In the genomic region with DNA sequence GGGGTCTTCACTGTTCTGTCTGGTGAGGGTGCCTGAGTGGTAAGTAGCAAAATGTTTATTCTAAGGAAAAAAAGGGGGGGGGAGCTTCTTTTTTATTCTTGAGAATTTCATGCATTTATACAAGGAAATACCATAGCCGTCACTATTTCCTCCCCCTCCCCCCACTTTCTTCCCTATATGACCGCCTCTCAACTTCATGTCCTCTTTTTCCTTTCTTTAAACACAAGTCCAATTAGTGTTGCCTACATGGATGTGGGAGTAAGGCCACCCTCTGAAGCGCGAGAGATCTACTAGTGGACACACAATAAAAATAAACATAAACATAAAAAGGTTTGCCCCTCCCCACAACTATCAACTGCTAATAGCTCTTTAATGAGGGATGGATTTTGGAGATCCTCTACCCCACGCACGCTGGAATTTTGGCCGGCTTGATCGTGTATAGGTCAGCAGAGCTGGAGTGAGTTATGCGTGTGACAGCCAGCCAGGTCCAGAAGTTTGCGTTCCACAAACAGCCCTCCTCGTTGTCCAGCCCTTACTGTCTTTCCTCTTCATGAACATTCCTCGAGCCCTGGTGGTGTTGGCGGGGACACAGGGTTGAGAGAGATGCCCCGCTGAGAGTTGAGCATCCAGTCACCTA, we compare ENCODE assay signal across 11 mouse cellular contexts. TPM values are rescaled to one million over a fixed set of nuclear protein-coding genes. Genes with fewer than 3 reads are reported as not detected.
A peak's percentile ranks its signal among the peaks of the same experiment; 100 is the strongest.
DNase-seq lines count a peak whose midpoint lies in the region; ATAC-seq lines count a peak whose summit lies in the region.
"Had no signal": no experiment of that assay in that cellular context is flagged by ENCODE, and none has a peak within 500 bp of the region (broad histone marks: within the 10 kb centered on the region; RNA-seq: fewer than 3 reads in every experiment).

No protein-coding gene starts in this region.

- peak overlapping the region; percentile 9; the same call in 1 of the 2 replicates for H3K4me2 ChIP-seq in intestine, embryonic 14.5 days (ENCODE audit: low read length)
- no peak overlapping the region; the same call in 1 of the 2 replicates for H3K4me2 ChIP-seq in intestine, embryonic 15.5 days (replicated peaks)
- peak overlapping the region; percentile 50 for H3K4me2 ChIP-seq in forebrain, embryonic 13.5 days
- H3K4me2 ChIP-seq in liver, embryonic 16.5 days (ENCODE audit: low read depth, low read length), result peak overlapping the region; percentile 39; the same call in 1 of the 2 replicates

- no peak overlapping the region for H3K4me3 ChIP-seq in intestine, embryonic 14.5 days (ENCODE audit: low read depth, low read length)
- H3K4me3 ChIP-seq in intestine, embryonic 15.5 days (replicated peaks), result no peak overlapping the region
- no peak overlapping the region for H3K4me3 ChIP-seq in forebrain, embryonic 13.5 days
- no peak overlapping the region for H3K4me3 ChIP-seq in liver, embryonic 16.5 days (ENCODE audit: low read depth, low read length)
- H3K4me3 ChIP-seq: erythroblast, embryonic 14.5 days had no signal

- H3K36me3 ChIP-seq in intestine, embryonic 14.5 days (ENCODE audit: control insufficient read depth, insufficient read depth, low read length), result no peaks in the 10 kb centered on the region
- H3K36me3 ChIP-seq in intestine, embryonic 15.5 days, result no peaks in the 10 kb centered on the region
- no peaks in the 10 kb centered on the region for H3K36me3 ChIP-seq in forebrain, embryonic 13.5 days (ENCODE audit: poor library complexity, severe bottlenecking)
- no peaks in the 10 kb centered on the region for H3K36me3 ChIP-seq in liver, embryonic 16.5 days (ENCODE audit: control insufficient read depth, insufficient read depth)

- no peaks in the 10 kb centered on the region for H3K9me3 ChIP-seq in intestine, embryonic 14.5 days (ENCODE audit: control insufficient read depth, low read length)
- H3K9me3 ChIP-seq in intestine, embryonic 15.5 days, result no peaks in the 10 kb centered on the region
- no peaks in the 10 kb centered on the region for H3K9me3 ChIP-seq in forebrain, embryonic 13.5 days (replicated peaks)
- H3K9me3 ChIP-seq in liver, embryonic 16.5 days (replicated peaks; ENCODE audit: control insufficient read depth, low read length), result no peaks in the 10 kb centered on the region

- 77% methylated on average over 14 of the region's 14 CpGs for WGBS in intestine, embryonic 14.5 days
- 79% methylated on average over 14 of the region's 14 CpGs for WGBS in intestine, embryonic 15.5 days
- 84% methylated on average over 14 of the region's 14 CpGs for WGBS in forebrain, embryonic 13.5 days
- 70% methylated on average over 14 of the region's 14 CpGs for WGBS in liver, embryonic 16.5 days (ENCODE audit: insufficient replicate concordance)

- H3K9ac ChIP-seq in intestine, embryonic 14.5 days (ENCODE audit: low read length), result no peak overlapping the region
- H3K9ac ChIP-seq in intestine, embryonic 15.5 days, result no peak overlapping the region
- no peak overlapping the region for H3K9ac ChIP-seq in forebrain, embryonic 13.5 days
- H3K9ac ChIP-seq in liver, embryonic 16.5 days (ENCODE audit: low read depth, low read length), result no peak overlapping the region

- no peaks in the 10 kb centered on the region for H3K4me1 ChIP-seq in intestine, embryonic 14.5 days (replicated peaks; ENCODE audit: control insufficient read depth, insufficient read depth, low read length)
- H3K4me1 ChIP-seq in intestine, embryonic 15.5 days (replicated peaks), result no peaks in the 10 kb centered on the region
- H3K4me1 ChIP-seq in forebrain, embryonic 13.5 days, result peaks cover 5% of the 10 kb centered on the region; the same call in 1 of the 2 replicates
- H3K4me1 ChIP-seq in liver, embryonic 16.5 days (ENCODE audit: control insufficient read depth, low read depth, low read length), result no peaks in the 10 kb centered on the region

- no peaks in the 10 kb centered on the region for H3K27me3 ChIP-seq in intestine, embryonic 14.5 days (replicated peaks; ENCODE audit: control insufficient read depth, insufficient read depth, low read length)
- H3K27me3 ChIP-seq in intestine, embryonic 15.5 days (replicated peaks), result no peaks in the 10 kb centered on the region
- H3K27me3 ChIP-seq in forebrain, embryonic 13.5 days, result no peaks in the 10 kb centered on the region
- no peaks in the 10 kb centered on the region for H3K27me3 ChIP-seq in liver, embryonic 16.5 days (ENCODE audit: control insufficient read depth, insufficient read depth, low read depth, low read length)

- no peak overlapping the region for H3K27ac ChIP-seq in intestine, embryonic 14.5 days (ENCODE audit: low read depth)
- H3K27ac ChIP-seq in intestine, embryonic 15.5 days, result no peak overlapping the region
- no peak overlapping the region for H3K27ac ChIP-seq in forebrain, embryonic 13.5 days
- H3K27ac ChIP-seq in liver, embryonic 16.5 days (ENCODE audit: low read length), result peak overlapping the region; percentile 38; the same call in 1 of the 2 replicates

- intact Hi-C loops in left cerebral cortex, postnatal 10 days (cut with DNase I), result no loop called here

- no peak for DNase-seq in intestine, embryonic 14.5 days (ENCODE audit: low spot score)
- DNase-seq in A20 (ENCODE audit: low read depth, low spot score), result peak; percentile 14
- DNase-seq in gastrocnemius, postnatal 4 days (ENCODE audit: low spot score in 2 of 2), result no peak
- DNase-seq in gastrocnemius, postnatal 10 days, result no peak
- no peak for DNase-seq in left cerebral cortex, postnatal 10 days (ENCODE audit: extremely low spot score in 1 of 2, low spot score in 2 of 2)
- DNase-seq: cerebellum, adult 18-20 months had no signal

- no peak for ATAC-seq in intestine, embryonic 14.5 days (replicated peaks; ENCODE audit: low FRiP score, low TSS enrichment, low read depth)
- no peak for ATAC-seq in intestine, embryonic 15.5 days
- peak; percentile 29; the same call in 1 of the 2 replicates for ATAC-seq in forebrain, embryonic 13.5 days
- no peak for ATAC-seq in liver, embryonic 16.5 days (ENCODE audit: low read depth)

RNA-seq across cellular contexts. Expression of a gene that starts 24.7 kb away (rescaled TPM):
- polyA plus RNA-seq in intestine, embryonic 14.5 days (2014; fragmentation: Nextera tagmentation; extraction: Ambion mirVana), result 49.0 and 55.3 TPM in 2 replicates
- 52.0 and 54.8 TPM in 2 replicates for polyA plus RNA-seq in intestine, embryonic 15.5 days (2015; fragmentation: Nextera tagmentation; extraction: Ambion mirVana)
- 36.2 and 37.0 TPM in 2 replicates for polyA plus RNA-seq in forebrain, embryonic 13.5 days (2015; fragmentation: Nextera tagmentation; extraction: Ambion mirVana)
- polyA plus RNA-seq in liver, embryonic 16.5 days (2015; fragmentation: Nextera tagmentation; extraction: Ambion mirVana), result 24.6 and 25.2 TPM in 2 replicates
- 10 to 100 TPM; 35.4 to 36.9 TPM for total RNA-seq in gastrocnemius, postnatal 4 days (2021)
- total RNA-seq in gastrocnemius, postnatal 10 days (2021), result 10 to 100 TPM; 24.3 to 27.5 TPM
- total RNA-seq in left cerebral cortex, postnatal 10 days (2021), result 10 to 100 TPM; 36.9 to 40.9 TPM

RNA-seq across cellular contexts. Expression of a gene that starts 42.5 kb away (rescaled TPM):
- polyA plus RNA-seq in intestine, embryonic 14.5 days (2014; fragmentation: Nextera tagmentation; extraction: Ambion mirVana), result 0.75 and 1.0 TPM in 2 replicates
- 0.67 and 0.95 TPM in 2 replicates for polyA plus RNA-seq in intestine, embryonic 15.5 days (2015; fragmentation: Nextera tagmentation; extraction: Ambion mirVana)
- 0.53 and 0.74 TPM in 2 replicates for polyA plus RNA-seq in forebrain, embryonic 13.5 days (2015; fragmentation: Nextera tagmentation; extraction: Ambion mirVana)
- 3.7 and 4.3 TPM in 2 replicates for polyA plus RNA-seq in liver, embryonic 16.5 days (2015; fragmentation: Nextera tagmentation; extraction: Ambion mirVana)
- 1 to 10 TPM; 2.4 to 2.7 TPM for total RNA-seq in gastrocnemius, postnatal 4 days (2021)
- 1 to 10 TPM; 3.2 to 3.3 TPM for total RNA-seq in gastrocnemius, postnatal 10 days (2021)
- 1 to 10 TPM; 1.5 to 1.6 TPM for total RNA-seq in left cerebral cortex, postnatal 10 days (2021)
- total RNA-seq: hematopoietic stem cell, adult 5-6 weeks had no signal
